Mouse (Mus musculus): ENCODE measurements at regions not wholly inside any gene's neighbourhood (a gene's known extent, or its start where the extent isn't known, plus 50 kb on each side); places are given as distances from the start of the nearest gene placed in this dataset.

- intact Hi-C loops (cut with DNase I): no loop called here
- DNase-seq (ENCODE audit: low spot score): peak; percentile 13
Measured at GRCm38 (mm10) chr11:19423841-19424815, 405.3 kb upstream of the Meis1 start.

- intact Hi-C loops (cut with DNase I): no loop called here
- DNase-seq (ENCODE audit: low spot score): no peak
Measured at GRCm38 (mm10) chr11:19427559-19427958, 408.8 kb upstream of the Meis1 start.

GRCm38 (mm10) chr11:19433680-19434619 is 415.2 kb upstream of the Meis1 start:
- DNase-seq (ENCODE audit: low spot score): no peak
- intact Hi-C loops (cut with DNase I): no loop called here

GRCm38 (mm10) chr11:19438385-19438784 is 419.6 kb upstream of the Meis1 start:
- intact Hi-C loops (cut with DNase I): no loop called here

GRCm38 (mm10) chr11:19441936-19442335 is 423.2 kb upstream of the Meis1 start:
- intact Hi-C loops (cut with DNase I): no loop called here
- DNase-seq (ENCODE audit: low spot score): no peak

More at GRCm38 (mm10) chr11:19438385-19438784, 419.6 kb upstream of the Meis1 start:
- no peak for DNase-seq (ENCODE audit: low spot score)

- intact Hi-C loops (cut with DNase I): no loop called here
- no peak for DNase-seq (ENCODE audit: low spot score)
Measured at GRCm38 (mm10) chr11:19455391-19456290, 436.9 kb upstream of the Meis1 start.

- intact Hi-C loops (cut with DNase I): no loop called here
- DNase-seq (ENCODE audit: low spot score): no peak
Measured at GRCm38 (mm10) chr11:19456577-19456976, 437.8 kb upstream of the Meis1 start.

- intact Hi-C loops (cut with DNase I): no loop called here
- DNase-seq (ENCODE audit: low spot score): no peak
Measured at GRCm38 (mm10) chr11:19463730-19464358, 445.1 kb upstream of the Meis1 start.

- intact Hi-C loops (cut with DNase I): no loop called here
- no peak for DNase-seq (ENCODE audit: low spot score)
Measured at GRCm38 (mm10) chr11:19468373-19468772, 449.6 kb upstream of the Meis1 start.

- no peak for DNase-seq (ENCODE audit: low spot score)
- intact Hi-C loops (cut with DNase I): no loop called here
Measured at GRCm38 (mm10) chr11:19468803-19469202, 450.0 kb upstream of the Meis1 start.

- intact Hi-C loops (cut with DNase I): no loop called here
- DNase-seq (ENCODE audit: low spot score): no peak
Measured at GRCm38 (mm10) chr11:19470648-19471341, 452.0 kb upstream of the Meis1 start.

GRCm38 (mm10) chr11:19475068-19475786 is 448.9 kb upstream of the Spred2 start:
- intact Hi-C loops (cut with DNase I): no loop called here
- no peak for DNase-seq (ENCODE audit: low spot score)

GRCm38 (mm10) chr11:19493089-19493756 is 431.0 kb upstream of the Spred2 start:
- intact Hi-C loops (cut with DNase I): no loop called here
- no peak for DNase-seq (ENCODE audit: low spot score)

GRCm38 (mm10) chr11:19521721-19522120 is 402.5 kb upstream of the Spred2 start:
- DNase-seq (ENCODE audit: low spot score): no peak
- intact Hi-C loops (cut with DNase I): no loop called here

- intact Hi-C loops (cut with DNase I): no loop called here
Measured at GRCm38 (mm10) chr11:19523853-19524487, 400.2 kb upstream of the Spred2 start.

GRCm38 (mm10) chr11:19529126-19529525 is 395.0 kb upstream of the Spred2 start:
- DNase-seq (ENCODE audit: low spot score): no peak
- intact Hi-C loops (cut with DNase I): no loop called here

More at GRCm38 (mm10) chr11:19523853-19524487, 400.2 kb upstream of the Spred2 start:
- no peak for DNase-seq (ENCODE audit: low spot score)

GRCm38 (mm10) chr11:19530652-19531051 is 393.5 kb upstream of the Spred2 start:
- no peak for DNase-seq (ENCODE audit: low spot score)
- intact Hi-C loops (cut with DNase I): loop anchor here (10.0 kb wide), 1 partner anchor 506 kb away; no protein-coding TSS in a partner anchor
